Mouse (Mus musculus) right cerebral cortex, postnatal 10 days (tissue): ENCODE results near the gene Carf.
"Not testable (repeated sequence)": the region's sequence is repeated elsewhere in the genome, so short reads cannot be mapped to it uniquely, and the experiment has no call there.

Experiments
- DNase-seq, 2 experiments: peaks; one replicate each; pipeline ENCODE4 v3.0.0; 2021; ENCODE audit warnings: low spot score in 2 of 2

Carf gene

GRCm38 (mm10) chr1:60098024-60098781 lies at the start of gene Carf, which contains the start of gene Wdr12:
Gene Carf (plus strand): TSS chr1:60098247.
Gene Wdr12 (minus strand): TSS chr1:60098645.
- peak; percentile 99 for DNase-seq

GRCm38 (mm10) chr1:60054659-60055058 lies 43.4 kb upstream of the Carf start:
- DNase-seq = no peak

GRCm38 (mm10) chr1:60056310-60056709 lies 41.7 kb upstream of the Carf start:
- no peak for DNase-seq

- not testable (repeated sequence) for DNase-seq
Measured at GRCm38 (mm10) chr1:60070725-60071124, 27.3 kb upstream of the Carf start.

GRCm38 (mm10) chr1:60074935-60075334 lies 23.1 kb upstream of the Carf start:
- DNase-seq = no peak

GRCm38 (mm10) chr1:60075590-60075989 lies 22.5 kb upstream of the Carf start:
- no peak for DNase-seq

- DNase-seq = no peak
Measured at GRCm38 (mm10) chr1:60076411-60076810, 21.6 kb upstream of the Carf start.

GRCm38 (mm10) chr1:60096572-60097276 lies 1.3 kb upstream of the Carf start:
- peak in 1 of 2 experiments; percentile 22 for DNase-seq

GRCm38 (mm10) chr1:60097277-60098023 lies 597 bp upstream of the Carf start:
- peak; percentile 83 to 85 for DNase-seq

- no peak for DNase-seq
Measured at GRCm38 (mm10) chr1:60098839-60099238, 792 bp downstream of the Carf start.

- no peak for DNase-seq
Measured at GRCm38 (mm10) chr1:60104582-60104981, 6.5 kb downstream of the Carf start.

GRCm38 (mm10) chr1:60117721-60118455 lies 19.8 kb downstream of the Carf start:
- DNase-seq = no peak

- DNase-seq = no peak
Measured at GRCm38 (mm10) chr1:60137346-60137745, 39.3 kb downstream of the Carf start.

GRCm38 (mm10) chr1:60152700-60153099 lies 54.7 kb downstream of the Carf start:
- no peak for DNase-seq

GRCm38 (mm10) chr1:60156651-60157050 lies 58.6 kb downstream of the Carf start:
- DNase-seq = no peak

GRCm38 (mm10) chr1:60158411-60158810 lies 60.4 kb downstream of the Carf start:
- DNase-seq = no peak

- no peak for DNase-seq
Measured at GRCm38 (mm10) chr1:60163676-60164075, 65.6 kb downstream of the Carf start.

- DNase-seq = no peak
Measured at GRCm38 (mm10) chr1:60169626-60170025, 71.6 kb downstream of the Carf start.

- no peak for DNase-seq
Measured at GRCm38 (mm10) chr1:60170251-60170650, 72.2 kb downstream of the Carf start.

- DNase-seq = no peak
Measured at GRCm38 (mm10) chr1:60173119-60173518, 75.1 kb downstream of the Carf start.

- DNase-seq = peak in 1 of 2 experiments; percentile 10
Measured at GRCm38 (mm10) chr1:60177814-60178213, 79.8 kb downstream of the Carf start.

- DNase-seq = peak in 1 of 2 experiments; percentile 17
Measured at GRCm38 (mm10) chr1:60179376-60179775, 81.3 kb downstream of the Carf start.
